35 mouse cellular contexts compared by ENCODE assay signal in genomic region chr14:54732206-54732605, GRCm38 (mm10). TPM values are rescaled to one million over a fixed set of nuclear protein-coding genes. Genes with fewer than 3 reads are reported as not detected.
"Had no signal": no experiment of that assay in that cellular context is flagged by ENCODE, and none has a peak within 500 bp of the region (broad histone marks: within the 10 kb centered on the region; RNA-seq: fewer than 3 reads in every experiment).

No protein-coding gene starts in this region.

- ATAC-seq: hindbrain, embryonic 16.5 days; inflammation-experienced regulatory T-cells, adult 6 months; intestine, embryonic 15.5 days; intestine, postnatal 0 days had no signal

- H3K4me3 ChIP-seq: gastrocnemius, adult 2 months; heart, embryonic 10.5 days; heart, embryonic 12.5 days; hindbrain, embryonic 10.5 days; hindbrain, embryonic 12.5 days; intestine, embryonic 15.5 days; limb, embryonic 10.5 days; limb, embryonic 12.5 days; liver, embryonic 13.5 days; liver, embryonic 15.5 days had no signal

- H3K27ac ChIP-seq: gastrocnemius, adult 2 months; hindbrain, embryonic 10.5 days; hindbrain, embryonic 12.5 days; hindbrain, embryonic 14.5 days; intestine, embryonic 15.5 days; limb, embryonic 10.5 days; limb, embryonic 12.5 days; liver, embryonic 13.5 days; liver, embryonic 15.5 days had no signal

- DNase-seq: gastrocnemius, adult 2 months; gastrocnemius, postnatal 10 days; gastrocnemius, postnatal 25 days; heart, adult 18-20 months; heart, postnatal 10 days; heart, postnatal 4 days; kidney, adult 18-20 months; kidney, adult 8-10 months; kidney, postnatal 10 days; kidney, postnatal 25 days; kidney, postnatal 4 days; layer of hippocampus, adult 9-11 months; liver; liver, embryonic 13.5 days had no signal

RNA-seq across cellular contexts. Expression of gene Cebpe, which starts 20.2 kb away (rescaled TPM):
- total RNA-seq: gastrocnemius, adult 2 months; gastrocnemius, postnatal 25 days; gastrocnemius, postnatal 4 days; heart, adult 18-20 months; heart, adult 8-10 months; heart, postnatal 10 days; heart, postnatal 25 days; heart, postnatal 4 days; layer of hippocampus, adult 8-10 months; layer of hippocampus, postnatal 25 days; left cerebral cortex, adult 8-10 months; left cerebral cortex, postnatal 10 days; left cerebral cortex, postnatal 25 days had no signal

RNA-seq across cellular contexts. Expression of gene Gm29776, which starts 33.6 kb away (rescaled TPM):
- total RNA-seq: gastrocnemius, adult 2 months; gastrocnemius, postnatal 10 days; gastrocnemius, postnatal 25 days; granulocyte monocyte progenitor cell, adult 5-6 weeks; heart, adult 18-20 months; heart, adult 8-10 months; heart, postnatal 25 days; layer of hippocampus, postnatal 25 days; left cerebral cortex, adult 8-10 months had no signal
